Mouse (Mus musculus) myocyte (in vitro differentiated cells): Measurements from ENCODE around the gene Gm11099.

ENCODE experiments used
- CEBPB ChIP-seq: IDR thresholded peaks from 2 replicates; pipeline ENCODE4 v1.6.1; 2011; ENCODE audit warnings: mild to moderate bottlenecking, moderate library complexity; ENCODE audit not compliant: poor library complexity, insufficient read depth, severe bottlenecking
- E2F4 ChIP-seq: IDR thresholded peaks from one replicate; pipeline ENCODE4 v1.6.1; 2011; ENCODE audit warnings: mild to moderate bottlenecking, control low read depth, moderate library complexity; ENCODE audit not compliant: insufficient read depth
- MAX ChIP-seq: IDR thresholded peaks from one replicate; pipeline ENCODE4 v1.6.1; 2011; ENCODE audit warnings: low read depth, mild to moderate bottlenecking, control low read depth
- MYOD1 ChIP-seq, 3 experiments: IDR thresholded peaks; one replicate each; pipeline ENCODE4 v1.6.1; 2011; ENCODE audit warnings: control low read depth in 2 of 3, low read depth in 2 of 3, mild to moderate bottlenecking in 2 of 3, moderate library complexity in 1 of 3; ENCODE audit not compliant: insufficient read length in 2 of 3, control insufficient read depth in 1 of 3
- MYOG ChIP-seq, 3 experiments: IDR thresholded peaks; one replicate each; pipeline ENCODE4 v1.6.1; 2011; ENCODE audit warnings: control low read depth in 2 of 3, low read depth in 2 of 3, mild to moderate bottlenecking in 2 of 3; ENCODE audit not compliant: insufficient read length in 2 of 3, control insufficient read depth in 1 of 3, insufficient read depth in 1 of 3
- POLR2A ChIP-seq: IDR thresholded peaks from one replicate; pipeline ENCODE4 v1.6.1; 2011; ENCODE audit warnings: low read depth, mild to moderate bottlenecking, control low read depth, moderate library complexity; ENCODE audit not compliant: insufficient read length
- POLR2AphosphoS2 ChIP-seq: IDR thresholded peaks from one replicate; pipeline ENCODE4 v1.6.1; 2011; ENCODE audit warnings: low read depth, control low read depth; ENCODE audit not compliant: insufficient read length
- REST ChIP-seq: IDR thresholded peaks from one replicate; pipeline ENCODE4 v1.6.1; 2011; ENCODE audit warnings: mild to moderate bottlenecking, control low read depth, moderate library complexity; ENCODE audit not compliant: insufficient read depth, insufficient read length
- USF1 ChIP-seq: IDR thresholded peaks from one replicate; pipeline ENCODE4 v1.6.1; 2011; ENCODE audit warnings: low read depth, mild to moderate bottlenecking, control low read depth, moderate library complexity

DNA sequence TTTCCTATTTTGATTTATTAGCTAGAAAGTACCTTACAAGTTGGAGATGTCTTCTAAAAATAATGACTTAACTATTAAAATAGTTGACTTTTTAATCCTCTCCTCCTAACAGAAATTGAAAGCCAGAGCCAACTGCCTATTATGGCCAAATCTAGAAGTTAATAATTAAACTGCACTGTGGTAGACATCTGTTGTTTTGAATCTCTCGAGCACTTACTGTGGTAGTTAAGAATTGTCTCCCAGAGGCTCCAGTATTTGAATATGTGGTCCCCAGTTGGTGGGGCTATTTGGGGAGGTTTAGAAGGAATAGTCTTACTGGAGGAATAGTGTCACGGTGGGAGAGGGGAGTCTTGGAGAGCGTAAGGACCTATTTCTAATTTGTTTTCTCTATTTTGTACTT, 18.2 kb upstream of the Gm11099 start:
- no peak for TF ChIP-seq MYOD1 (IDR thresholded peaks at IDR 0.05; ENCODE audit: control insufficient read depth in 1 of 3, insufficient read length in 2 of 3, low read depth in 2 of 3)
- no peak for TF ChIP-seq CEBPB
- no peak for TF ChIP-seq MAX
- no peak for TF ChIP-seq POLR2A
- no peak for TF ChIP-seq POLR2AphosphoS2
- no peak for TF ChIP-seq REST
- TF ChIP-seq USF1 = no peak
- TF ChIP-seq MYOG (IDR thresholded peaks at IDR 0.05; ENCODE audit: control insufficient read depth in 1 of 3, insufficient read depth in 1 of 3, insufficient read length in 2 of 3, low read depth in 2 of 3) = no peak
- no peak for TF ChIP-seq E2F4
